Mouse (Mus musculus) C2C12 (cell line): Measurements from ENCODE around the gene Sebox.

Experiments
- CEBPB ChIP-seq: IDR thresholded peaks from one replicate; pipeline ENCODE4 v1.6.1; 2011; ENCODE audit warnings: low read depth, mild to moderate bottlenecking, control low read depth, moderate library complexity
- CTCF ChIP-seq: IDR thresholded peaks from one replicate; pipeline ENCODE4 v1.5.1; 2011; ENCODE audit not compliant: control insufficient read depth, insufficient read depth, insufficient read length
- FOSL1 ChIP-seq: IDR thresholded peaks from one replicate; pipeline ENCODE4 v1.8.0; 2011; ENCODE audit warnings: mild to moderate bottlenecking, low read length; ENCODE audit not compliant: poor library complexity, insufficient read depth, severe bottlenecking
- MAX ChIP-seq: IDR thresholded peaks from one replicate; pipeline ENCODE4 v1.6.1; 2011; ENCODE audit warnings: mild to moderate bottlenecking, control low read depth
- MYOD1 ChIP-seq: IDR thresholded peaks from one replicate; pipeline ENCODE4 v1.6.1; 2011; ENCODE audit warnings: low read depth; ENCODE audit not compliant: control insufficient read depth, insufficient read length
- USF1 ChIP-seq: IDR thresholded peaks from one replicate; pipeline ENCODE4 v1.6.1; 2011; ENCODE audit warnings: low read depth, mild to moderate bottlenecking, control low read depth, moderate library complexity

GRCm38 (mm10) chr11:78536690-78537084, 33.4 kb downstream of the Sebox start:
- no peak for TF ChIP-seq CTCF
- TF ChIP-seq USF1: no peak
- no peak for TF ChIP-seq CEBPB
- no peak for TF ChIP-seq MAX
- TF ChIP-seq MYOD1: no peak
- TF ChIP-seq FOSL1: no peak
